Mouse (Mus musculus): ENCODE measurements around the gene Prrx1. TPM values are rescaled to one million over a fixed set of nuclear protein-coding genes. Genes with fewer than 3 reads are reported as not detected.

Gene Prrx1
- polyA plus RNA-seq, 1 experiment from 2014 or later: 115 TPM

DNA sequence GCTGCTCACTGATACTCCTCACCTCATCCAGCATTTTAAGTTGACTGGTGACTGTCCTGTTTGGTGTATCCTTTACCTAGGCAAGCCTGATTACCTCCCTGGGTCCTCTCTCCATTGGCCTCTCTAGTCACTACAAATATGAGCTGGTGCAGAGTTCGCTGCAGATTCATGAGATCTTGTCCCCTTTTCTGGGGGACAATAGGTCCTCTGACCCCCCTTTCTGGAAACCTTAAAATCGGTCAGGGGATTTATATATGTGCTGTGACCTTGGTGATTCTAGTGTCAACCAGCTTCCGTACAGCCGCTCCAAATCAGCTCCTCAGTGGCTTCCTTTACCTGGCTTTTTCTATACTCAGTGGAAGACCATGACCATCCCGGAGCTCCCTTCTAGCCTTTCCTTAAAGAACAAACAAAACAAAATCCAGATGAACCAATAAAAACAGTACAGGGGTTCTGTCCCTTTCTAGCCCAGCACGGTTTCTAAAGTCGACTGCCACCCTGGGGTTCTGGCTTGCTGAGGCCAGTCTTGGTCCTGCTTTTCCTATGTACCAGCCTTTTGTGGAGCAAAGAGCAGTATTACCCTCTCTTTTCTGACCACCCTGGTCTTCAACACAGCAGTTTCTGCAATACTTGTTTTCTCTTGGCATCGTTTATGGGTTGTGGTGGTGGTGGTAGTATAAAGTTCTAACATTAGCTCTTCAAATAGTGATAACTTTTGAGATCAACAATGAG, 3.3 kb downstream of the Prrx1 start:
- peak overlapping the region; percentile 96 for H3K9ac ChIP-seq
- peaks cover 4% of the 10 kb centered on the region; the same call in 1 of the 2 replicates for H3K27me3 ChIP-seq
- H3K4me3 ChIP-seq: peak overlapping the region; percentile 68
- H3K4me2 ChIP-seq: peak overlapping the region; percentile 58
- H3K27ac ChIP-seq: peak overlapping the region; percentile 99
- no peaks in the 10 kb centered on the region for H3K36me3 ChIP-seq
- ATAC-seq (ENCODE audit: insufficient number of reproducible peaks, low FRiP score, low TSS enrichment, low read depth): no peak
- H3K4me1 ChIP-seq: peaks cover 25% of the 10 kb centered on the region
- no peaks in the 10 kb centered on the region for H3K9me3 ChIP-seq
- 14% methylated on average over 8 of the region's 8 CpGs for WGBS

DNA sequence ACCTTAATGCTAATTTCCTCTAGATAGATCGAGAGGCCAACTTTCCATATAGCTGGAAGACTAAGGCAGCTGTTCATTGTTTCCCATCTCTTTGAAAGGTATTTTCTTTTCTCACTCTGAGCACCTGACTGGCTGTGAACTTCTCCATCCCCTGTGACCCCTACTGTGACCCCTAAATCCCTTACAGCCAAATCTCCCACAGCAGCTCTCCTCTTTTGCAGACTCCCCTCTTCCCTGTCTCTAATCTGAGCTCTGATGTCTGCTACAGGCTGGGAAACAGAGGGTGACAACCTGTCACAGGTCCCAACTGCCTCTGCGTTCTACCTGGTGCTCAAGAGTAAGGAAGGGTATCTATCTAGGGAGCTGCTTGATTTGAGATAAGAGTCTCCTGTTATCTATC, 4.0 kb downstream of the Prrx1 start:
- Histone ChIP-seq H3K4me3 (peak overlapping the region; percentile 68), H3K4me1 (peaks cover 23% of the 10 kb centered on the region), H3K9me3 (no peaks in the 10 kb centered on the region), H3K27me3 (no peaks in the 10 kb centered on the region), H3K4me2 (peak overlapping the region; percentile 58), H3K9ac (peak overlapping the region; percentile 96), H3K36me3 (no peaks in the 10 kb centered on the region), H3K27ac (peak overlapping the region; percentile 99)
- WGBS: 18% methylated on average over 2 of the region's 2 CpGs
- no peak for ATAC-seq (ENCODE audit: insufficient number of reproducible peaks, low FRiP score, low TSS enrichment, low read depth)

DNA sequence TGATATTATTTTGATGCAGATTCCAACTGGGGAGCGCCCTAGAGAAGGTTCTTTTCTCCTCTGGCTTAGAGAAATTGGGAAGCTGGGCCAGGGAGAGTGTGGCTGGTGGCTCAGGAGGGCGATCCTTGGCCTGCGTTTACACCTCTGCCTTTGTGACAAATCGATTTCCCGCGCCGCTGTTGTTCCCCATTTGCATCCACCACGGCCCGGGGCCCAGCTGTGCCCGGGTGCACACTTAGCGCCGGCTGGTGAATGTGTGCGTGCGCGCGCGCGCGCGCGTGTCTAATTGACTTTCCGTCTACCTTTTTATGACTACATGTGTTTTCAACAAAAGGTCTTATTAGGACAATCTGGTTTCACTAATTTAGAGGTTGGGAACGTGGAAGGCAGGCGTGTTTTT, 4.9 kb downstream of the Prrx1 start:
- H3K4me2 ChIP-seq: peak overlapping the region; percentile 58
- H3K27ac ChIP-seq: peak overlapping the region; percentile 99
- WGBS: 8% methylated on average over 24 of the region's 24 CpGs
- H3K9me3 ChIP-seq: no peaks in the 10 kb centered on the region
- no peaks in the 10 kb centered on the region for H3K27me3 ChIP-seq
- H3K9ac ChIP-seq: peak overlapping the region; percentile 96
- H3K36me3 ChIP-seq: 0 out of 2 replicates have a peak, but pooled peaks cover 4% of the 10 kb centered on the region
- peak overlapping the region; percentile 68 for H3K4me3 ChIP-seq
- H3K4me1 ChIP-seq: peaks cover 25% of the 10 kb centered on the region
- ATAC-seq (ENCODE audit: insufficient number of reproducible peaks, low FRiP score, low TSS enrichment, low read depth): no peak

DNA sequence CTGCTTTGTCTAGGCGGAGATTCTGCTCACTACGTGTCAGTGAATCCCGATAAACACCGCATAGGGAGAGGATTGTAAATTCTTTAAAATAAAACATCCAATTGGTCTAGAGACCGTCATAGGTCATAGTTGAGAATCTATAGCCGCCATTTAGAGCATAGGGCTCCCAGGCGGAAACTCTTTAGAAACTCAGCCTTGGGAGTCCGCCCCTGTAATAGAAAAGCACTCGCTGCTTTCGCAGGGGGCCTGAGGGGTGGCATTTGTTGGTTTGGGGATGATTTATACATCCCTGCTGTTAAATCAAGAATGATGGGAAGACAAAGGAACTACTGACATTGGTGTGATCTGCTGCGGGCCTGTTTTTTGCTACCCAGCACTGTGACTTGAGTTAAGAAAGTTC, 5.8 kb downstream of the Prrx1 start:
- Histone ChIP-seq H3K4me3 (peak overlapping the region; percentile 68), H3K4me1 (peaks cover 28% of the 10 kb centered on the region), H3K4me2 (peak overlapping the region; percentile 58), H3K9me3 (no peaks in the 10 kb centered on the region), H3K27me3 (no peaks in the 10 kb centered on the region), H3K9ac (peak overlapping the region; percentile 96; the same call in 1 of the 2 replicates), H3K36me3 (0 out of 2 replicates have a peak, but pooled peaks cover 4% of the 10 kb centered on the region), H3K27ac (peak overlapping the region; percentile 99)
- ATAC-seq (ENCODE audit: insufficient number of reproducible peaks, low FRiP score, low TSS enrichment, low read depth): no peak
- 27% methylated on average over 11 of the region's 11 CpGs for WGBS

DNA sequence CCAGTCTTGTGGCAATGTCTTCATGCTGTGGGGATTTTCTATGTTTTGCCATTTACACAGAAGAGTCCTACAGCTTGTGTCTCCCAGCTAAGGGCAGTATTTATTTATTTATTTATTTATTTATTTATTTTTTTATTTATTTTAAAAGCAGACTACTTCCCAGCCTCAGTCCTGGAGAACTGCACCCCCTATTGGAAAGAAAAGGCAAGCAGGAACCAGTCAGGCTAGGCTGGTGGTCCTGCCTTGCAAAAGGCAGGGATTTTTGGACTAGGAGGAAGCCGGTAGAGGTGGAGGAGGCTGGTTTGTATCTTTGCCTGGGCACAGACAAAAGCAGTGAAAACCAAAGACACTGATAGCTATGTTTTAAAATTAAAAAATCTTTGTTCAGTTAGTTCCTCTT, 7.6 kb downstream of the Prrx1 start:
- no peak for ATAC-seq (ENCODE audit: insufficient number of reproducible peaks, low FRiP score, low TSS enrichment, low read depth)
- no peak overlapping the region for H3K4me3 ChIP-seq
- 0 out of 2 replicates have a peak, but pooled peaks cover 4% of the 10 kb centered on the region for H3K36me3 ChIP-seq
- H3K4me1 ChIP-seq: peaks cover 38% of the 10 kb centered on the region
- no peaks in the 10 kb centered on the region for H3K9me3 ChIP-seq
- H3K9ac ChIP-seq: no peak overlapping the region
- H3K27ac ChIP-seq: peak overlapping the region; percentile 43
- 42% methylated on average over 1 of the region's 1 CpGs for WGBS
- H3K27me3 ChIP-seq: no peaks in the 10 kb centered on the region
- peak overlapping the region; percentile 8; the same call in 1 of the 2 replicates for H3K4me2 ChIP-seq

DNA sequence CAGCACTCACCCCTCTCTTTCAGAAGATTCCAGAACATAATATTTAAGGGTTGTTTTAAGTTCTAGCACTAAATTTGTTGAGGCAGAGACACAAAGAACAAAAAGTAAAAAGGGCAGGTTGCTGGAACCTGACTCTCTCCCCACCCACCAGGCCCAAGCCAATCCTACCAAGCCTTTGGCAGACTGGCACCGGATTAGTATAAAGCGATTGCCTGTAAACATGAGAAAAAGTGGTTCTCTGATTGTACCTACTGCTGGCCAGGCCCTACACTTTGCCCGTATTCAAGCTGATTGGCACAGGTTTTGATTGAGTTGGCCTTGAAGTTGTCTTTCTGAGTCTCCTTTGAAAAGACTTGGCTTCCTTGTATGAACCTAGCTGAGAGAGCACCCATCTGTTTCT, 8.7 kb downstream of the Prrx1 start:
- H3K9ac ChIP-seq: no peak overlapping the region
- no peaks in the 10 kb centered on the region for H3K9me3 ChIP-seq
- peaks cover 38% of the 10 kb centered on the region for H3K4me1 ChIP-seq
- no peak for ATAC-seq (ENCODE audit: insufficient number of reproducible peaks, low FRiP score, low TSS enrichment, low read depth)
- 0 out of 2 replicates have a peak, but pooled peaks cover 4% of the 10 kb centered on the region for H3K36me3 ChIP-seq
- H3K27ac ChIP-seq: 0 out of 2 replicates have a peak overlapping the region, but pooled peaks have one; percentile 57
- no peaks in the 10 kb centered on the region for H3K27me3 ChIP-seq
- 61% methylated on average over 3 of the region's 3 CpGs for WGBS
- H3K4me3 ChIP-seq: no peak overlapping the region
- H3K4me2 ChIP-seq: no peak overlapping the region; the same call in 1 of the 2 replicates

DNA sequence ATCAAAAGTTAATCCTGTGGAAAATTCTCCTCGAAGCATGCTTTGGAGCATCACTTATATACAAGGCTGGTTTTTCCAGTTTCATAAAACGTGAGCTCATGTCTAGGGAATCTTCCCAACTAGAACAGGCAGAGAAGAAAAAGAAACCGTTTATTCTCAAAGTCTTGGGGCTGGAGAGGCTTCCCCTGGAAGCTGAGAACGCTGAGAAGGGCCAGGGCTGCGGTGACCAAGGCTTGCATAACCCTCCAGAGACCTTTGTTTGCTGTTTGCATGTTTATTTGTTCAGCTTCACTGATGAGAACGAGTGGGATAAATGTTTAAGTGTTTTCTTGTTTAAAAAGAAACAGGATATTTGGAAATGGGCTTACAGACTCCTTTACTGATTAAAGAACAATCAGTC, 11.2 kb downstream of the Prrx1 start:
- H3K9ac ChIP-seq: no peak overlapping the region

DNA sequence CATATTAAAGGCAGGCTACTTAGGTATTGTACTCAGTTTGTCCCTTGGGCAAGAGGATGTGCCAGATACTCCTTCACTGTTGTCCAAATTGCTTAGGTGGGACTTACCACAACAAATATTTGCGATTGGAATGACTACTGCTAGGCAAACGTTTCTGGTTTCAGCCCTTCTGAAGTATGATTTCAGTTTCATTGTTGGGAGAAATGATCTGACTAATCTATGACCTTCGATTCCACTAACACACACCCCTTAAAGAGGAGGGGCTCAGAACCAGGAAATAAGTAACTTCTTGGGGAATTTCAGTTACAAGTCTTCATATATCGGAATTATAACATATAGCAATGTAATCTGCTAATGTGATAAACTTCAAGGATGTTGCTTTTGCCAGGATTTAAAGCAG, 20.4 kb downstream of the Prrx1 start:
- H3K36me3 ChIP-seq: no peaks in the 10 kb centered on the region; the same call in 1 of the 2 replicates
- no peak for ATAC-seq (ENCODE audit: insufficient number of reproducible peaks, low FRiP score, low TSS enrichment, low read depth)
- no peak overlapping the region for H3K27ac ChIP-seq
- no peaks in the 10 kb centered on the region for H3K9me3 ChIP-seq
- no peak overlapping the region for H3K9ac ChIP-seq
- peaks cover 16% of the 10 kb centered on the region; the same call in 1 of the 2 replicates for H3K4me1 ChIP-seq
- no peaks in the 10 kb centered on the region for H3K27me3 ChIP-seq
- no peak overlapping the region for H3K4me2 ChIP-seq
- WGBS: 74% methylated on average over 4 of the region's 4 CpGs
- H3K4me3 ChIP-seq: no peak overlapping the region

More for the DNA sequence above, 11.2 kb downstream of the Prrx1 start:
- 15% methylated on average over 6 of the region's 6 CpGs for WGBS
- Histone ChIP-seq H3K27me3 (no peaks in the 10 kb centered on the region), H3K4me1 (peaks cover 37% of the 10 kb centered on the region), H3K36me3 (peaks cover 4% of the 10 kb centered on the region; the same call in 1 of the 2 replicates), H3K27ac (peak overlapping the region; percentile 54; the same call in 1 of the 2 replicates), H3K9me3 (no peaks in the 10 kb centered on the region), H3K4me2 (no peak overlapping the region), H3K4me3 (no peak overlapping the region)
- no peak for ATAC-seq (ENCODE audit: insufficient number of reproducible peaks, low FRiP score, low TSS enrichment, low read depth)

DNA sequence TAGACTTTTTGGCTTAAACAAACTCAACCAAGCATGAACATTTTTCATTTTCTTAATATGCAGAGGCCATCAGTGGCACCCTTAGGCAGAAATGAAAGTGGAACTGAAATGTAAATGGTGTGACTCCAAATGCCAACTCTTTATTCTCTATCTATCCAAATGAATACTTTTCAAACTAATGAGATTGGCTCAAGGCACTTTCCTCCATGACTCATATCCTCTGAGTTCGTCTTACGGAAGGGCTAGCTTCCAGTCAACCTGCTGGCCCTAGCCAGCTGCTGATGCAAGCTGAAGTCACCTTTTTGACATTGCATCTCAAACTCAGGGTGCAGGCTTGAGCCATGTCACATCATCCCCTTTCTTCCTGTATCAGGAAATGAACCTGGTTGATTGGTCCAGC, 21.6 kb downstream of the Prrx1 start:
- Histone ChIP-seq H3K4me1 (peaks cover 20% of the 10 kb centered on the region; the same call in 1 of the 2 replicates), H3K4me3 (no peak overlapping the region), H3K27ac (no peak overlapping the region), H3K4me2 (no peak overlapping the region), H3K9ac (no peak overlapping the region), H3K27me3 (no peaks in the 10 kb centered on the region), H3K9me3 (no peaks in the 10 kb centered on the region), H3K36me3 (no peaks in the 10 kb centered on the region)
- WGBS: 62% methylated on average over 2 of the region's 2 CpGs
- ATAC-seq (ENCODE audit: insufficient number of reproducible peaks, low FRiP score, low TSS enrichment, low read depth): no peak

DNA sequence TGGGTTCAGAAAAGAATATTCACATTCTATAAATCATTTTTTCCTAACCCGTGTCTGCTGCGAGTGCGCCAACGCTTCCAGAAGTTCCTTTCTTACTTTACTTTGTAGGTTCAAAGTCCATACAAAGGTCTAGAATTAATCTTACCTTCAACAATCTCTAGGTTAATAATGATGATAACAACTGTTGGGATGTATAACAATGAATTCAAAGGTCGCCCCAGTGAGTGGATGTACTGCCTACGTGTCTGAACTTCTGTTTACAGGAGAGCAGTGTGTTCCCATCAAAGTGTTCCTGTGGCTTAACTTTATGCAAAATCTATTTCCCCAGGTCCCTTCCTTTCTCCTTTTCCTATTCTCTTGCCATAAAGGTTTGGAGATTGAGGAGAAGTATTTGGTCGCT, 24.4 kb downstream of the Prrx1 start:
- no peaks in the 10 kb centered on the region for H3K36me3 ChIP-seq
- no peaks in the 10 kb centered on the region for H3K27me3 ChIP-seq
- H3K4me3 ChIP-seq: no peak overlapping the region
- no peaks in the 10 kb centered on the region for H3K9me3 ChIP-seq
- ATAC-seq (ENCODE audit: insufficient number of reproducible peaks, low FRiP score, low TSS enrichment, low read depth): no peak
- peaks cover 39% of the 10 kb centered on the region for H3K4me1 ChIP-seq
- WGBS: 69% methylated on average over 7 of the region's 7 CpGs
- H3K9ac ChIP-seq: no peak overlapping the region
- H3K27ac ChIP-seq: no peak overlapping the region
- no peak overlapping the region for H3K4me2 ChIP-seq

DNA sequence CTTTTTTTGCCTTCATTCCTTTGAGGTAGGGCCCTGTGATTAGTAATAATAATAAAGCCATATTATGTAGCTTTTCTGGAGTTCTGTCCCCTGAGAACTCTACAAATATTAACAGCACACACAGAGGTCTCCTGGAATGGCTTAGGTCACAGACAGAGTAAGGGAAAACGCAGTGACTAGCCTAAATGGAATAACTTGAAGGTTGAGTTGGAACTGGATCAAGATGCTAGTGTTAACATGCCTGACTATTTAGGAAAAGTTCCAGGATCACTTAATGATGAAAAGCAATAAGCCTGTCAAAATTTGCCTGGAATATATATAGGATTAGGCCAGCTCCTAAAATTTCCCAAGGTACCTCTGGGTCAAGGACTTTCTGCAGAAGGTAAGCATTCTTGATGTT, 28.0 kb downstream of the Prrx1 start:
- no peak for ATAC-seq (ENCODE audit: insufficient number of reproducible peaks, low FRiP score, low TSS enrichment, low read depth)
- no peaks in the 10 kb centered on the region for H3K27me3 ChIP-seq
- H3K4me2 ChIP-seq: no peak overlapping the region
- peaks cover 49% of the 10 kb centered on the region for H3K4me1 ChIP-seq
- no peak overlapping the region for H3K4me3 ChIP-seq
- no peaks in the 10 kb centered on the region for H3K36me3 ChIP-seq
- H3K9ac ChIP-seq: no peak overlapping the region
- H3K9me3 ChIP-seq: no peaks in the 10 kb centered on the region
- 0 out of 2 replicates have a peak overlapping the region, but pooled peaks have one; percentile 59 for H3K27ac ChIP-seq
- 26% methylated on average over 1 of the region's 1 CpGs for WGBS

DNA sequence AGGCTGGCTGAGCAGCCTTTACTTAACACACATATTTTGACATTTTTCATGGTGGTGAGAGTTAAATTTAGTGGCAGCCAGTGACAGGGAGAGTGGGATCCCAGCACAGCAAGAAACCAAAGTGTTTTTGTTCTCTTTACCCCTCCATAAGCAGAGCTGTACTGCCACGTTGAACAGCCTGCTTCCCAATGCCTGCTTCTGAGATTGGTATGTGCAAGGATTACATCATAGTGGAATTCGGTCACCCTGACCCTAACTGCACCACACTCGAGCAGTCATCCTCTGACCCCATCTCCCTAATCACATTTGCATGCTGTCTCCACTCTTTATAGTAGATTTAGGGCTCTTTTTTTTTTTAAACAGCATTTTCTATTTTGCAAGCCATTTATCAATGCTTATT, 28.4 kb downstream of the Prrx1 start:
- ATAC-seq (ENCODE audit: insufficient number of reproducible peaks, low FRiP score, low TSS enrichment, low read depth): no peak

More for the DNA sequence above, 28.4 kb downstream of the Prrx1 start:
- peak overlapping the region; percentile 59 for H3K27ac ChIP-seq
- no peak overlapping the region for H3K4me3 ChIP-seq
- H3K36me3 ChIP-seq: no peaks in the 10 kb centered on the region
- peaks cover 52% of the 10 kb centered on the region for H3K4me1 ChIP-seq
- H3K9me3 ChIP-seq: no peaks in the 10 kb centered on the region
- H3K27me3 ChIP-seq: no peaks in the 10 kb centered on the region
- H3K4me2 ChIP-seq: no peak overlapping the region
- H3K9ac ChIP-seq: no peak overlapping the region
- 21% methylated on average over 3 of the region's 3 CpGs for WGBS
